Mouse (Mus musculus) kidney, adult 18-20 months (tissue): ENCODE measurements at regions not wholly inside any gene's neighbourhood (a gene's known extent, or its start where the extent isn't known, plus 50 kb on each side); places are given as distances from the start of the nearest gene placed in this dataset.
A peak's percentile ranks its signal among the peaks of the same experiment; 100 is the strongest.
"Not testable (repeated sequence)": the region's sequence is repeated elsewhere in the genome, so short reads cannot be mapped to it uniquely, and the experiment has no call there.

Source experiments
- DNase-seq: peaks from one replicate; pipeline ENCODE4 v3.0.0; 2021

DNA sequence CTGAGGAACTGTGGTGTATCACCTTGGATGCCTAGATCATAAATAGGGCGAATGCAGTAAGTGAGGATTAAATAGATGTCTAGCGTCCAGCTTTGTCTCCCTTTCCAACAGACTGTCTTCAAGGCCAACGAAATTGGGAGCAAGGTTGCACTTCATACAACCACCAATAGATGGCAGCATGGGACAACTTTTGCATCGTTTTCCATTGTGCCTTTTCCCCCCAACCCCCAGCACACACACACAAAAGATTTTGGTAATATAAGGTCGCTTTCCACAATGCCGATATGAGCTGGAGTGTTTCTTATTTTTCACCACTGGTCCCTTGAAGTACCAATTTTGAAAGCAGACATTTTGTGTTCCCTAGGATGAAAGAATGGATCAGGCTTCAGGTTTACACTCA is 304.7 kb downstream of the BC048507 start:
- peak; percentile 46 for DNase-seq

DNA sequence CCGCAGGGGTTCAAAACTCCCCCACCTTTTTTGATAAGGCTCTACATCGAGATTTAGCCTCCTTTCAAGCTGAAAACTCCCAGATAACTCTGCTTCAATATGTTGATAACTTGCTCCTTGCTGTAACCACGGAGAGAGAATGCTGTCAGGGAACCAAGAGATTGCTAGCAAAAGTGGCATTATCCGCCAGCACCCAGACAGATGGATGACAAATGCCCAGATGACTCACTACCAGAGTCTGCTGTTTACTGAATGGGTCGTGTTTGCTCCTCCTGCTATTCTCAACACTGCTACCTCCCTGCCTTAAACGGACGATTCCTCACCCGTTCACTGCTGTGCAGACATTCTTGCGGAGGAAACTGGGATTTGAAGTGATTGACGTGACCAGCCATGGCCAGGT is 310.3 kb downstream of the BC048507 start:
- DNase-seq = not testable (repeated sequence)
